10 mouse cellular contexts compared by ENCODE assay signal in the genomic region with DNA sequence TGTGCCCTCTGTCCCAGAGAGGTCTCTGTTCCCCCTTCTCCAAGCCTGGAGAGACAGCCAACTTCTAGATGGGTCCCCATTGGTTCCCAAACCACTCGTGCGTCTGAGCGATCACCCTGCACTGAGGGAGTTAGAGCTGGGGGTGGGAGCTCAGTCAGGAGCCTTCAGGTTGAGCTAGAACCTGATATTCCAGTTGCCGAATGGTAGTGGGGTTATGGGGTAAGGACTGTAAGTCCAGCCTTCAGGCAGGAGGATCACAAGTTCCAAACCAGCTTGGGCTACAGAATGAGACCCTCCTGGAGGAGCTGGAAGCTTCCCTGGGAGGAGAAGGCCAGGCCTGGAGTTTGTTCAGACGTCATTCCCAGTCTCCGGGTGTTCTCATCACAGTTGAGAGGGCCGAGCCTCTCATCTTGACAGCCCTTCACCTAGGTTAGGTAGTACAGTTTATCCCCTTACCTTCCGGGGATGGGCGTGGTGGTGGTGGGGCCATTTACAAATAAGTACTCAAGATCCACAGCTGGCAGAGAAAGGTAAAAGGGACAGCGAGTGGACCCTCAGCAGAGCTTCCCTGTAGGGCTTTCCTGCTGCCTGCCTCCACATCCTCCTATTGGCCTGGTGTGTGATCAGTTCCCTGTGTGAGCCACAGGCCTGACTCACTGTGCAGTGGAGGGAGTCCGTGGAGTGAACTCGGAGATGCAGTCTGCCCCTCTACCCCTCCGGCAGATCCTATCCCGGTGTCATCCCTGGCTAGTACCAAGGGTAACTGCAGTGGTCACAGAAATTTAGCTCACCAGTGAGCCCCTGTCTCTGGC. TPM values are rescaled to one million over a fixed set of nuclear protein-coding genes. Genes with fewer than 3 reads are reported as not detected.
A peak's percentile ranks its signal among the peaks of the same experiment; 100 is the strongest.
DNase-seq lines count a peak whose midpoint lies in the region; ATAC-seq and TF ChIP-seq lines count a peak whose summit lies in the region.
"Had no signal": no experiment of that assay in that cellular context is flagged by ENCODE, and none has a peak within 500 bp of the region (broad histone marks: within the 10 kb centered on the region; RNA-seq: fewer than 3 reads in every experiment).

No protein-coding gene starts in this region.

- WGBS in liver, embryonic 15.5 days (ENCODE audit: insufficient replicate concordance), result 75% methylated on average over 14 of the region's 14 CpGs

- no peak for TF ChIP-seq CTCF in left cerebral cortex, adult 2 months (IDR thresholded peaks at IDR 0.05)
- no peak for TF ChIP-seq CTCF in embryonic fibroblast, embryonic 13.5 days (IDR thresholded peaks at IDR 0.05; ENCODE audit: borderline replicate concordance, insufficient read depth, low read length)

- peak overlapping the region; percentile 73 for H3K27ac ChIP-seq in left cerebral cortex, adult 2 months
- peak overlapping the region; percentile 84 for H3K27ac ChIP-seq in embryonic fibroblast, embryonic 13.5 days (ENCODE audit: insufficient read depth, low read length)
- H3K27ac ChIP-seq in liver, embryonic 15.5 days (replicated peaks), result peak overlapping the region; percentile 55

- no peak overlapping the region for H3K9ac ChIP-seq in liver, embryonic 15.5 days

- peaks cover 14% of the 10 kb centered on the region for H3K4me1 ChIP-seq in embryonic fibroblast, embryonic 13.5 days (ENCODE audit: control insufficient read depth, insufficient read depth, low read length)
- peaks cover 65% of the 10 kb centered on the region for H3K4me1 ChIP-seq in liver, embryonic 15.5 days (replicated peaks)

- TF ChIP-seq POLR2A in embryonic fibroblast, embryonic 13.5 days (IDR thresholded peaks at IDR 0.05; ENCODE audit: low read depth, low read length), result peak; percentile 19; the same call in 1 of the 2 replicates

- H3K27me3 ChIP-seq in liver, embryonic 15.5 days, result no peaks in the 10 kb centered on the region

- peak; percentile 35 for DNase-seq in cerebellum, adult 11-12 months
- DNase-seq in cerebellum, adult 9-10 months, result no peak
- DNase-seq in left cerebral cortex, adult 2 months (ENCODE audit: extremely low spot score in 1 of 2, low spot score in 2 of 2), result no peak
- no peak for DNase-seq in left cerebral cortex, adult 8-10 months (ENCODE audit: low spot score in 2 of 2)
- no peak for DNase-seq in layer of hippocampus, postnatal 25 days (ENCODE audit: extremely low spot score in 1 of 2, low spot score in 1 of 2)
- DNase-seq: B cell, adult 2 months; thymus, adult 2 months had no signal

- intact Hi-C loops in left cerebral cortex, adult 2 months (cut with DNase I), result no loop called here

- no peak for ATAC-seq in liver, embryonic 15.5 days (ENCODE audit: insufficient read depth)
- no peak for ATAC-seq in megakaryocyte progenitor cell, adult 5-6 weeks (replicated peaks; ENCODE audit: poor library complexity)

- peaks cover 19% of the 10 kb centered on the region for H3K36me3 ChIP-seq in liver, embryonic 15.5 days (replicated peaks)

- H3K9me3 ChIP-seq in liver, embryonic 15.5 days (replicated peaks), result no peaks in the 10 kb centered on the region

- no peak overlapping the region for H3K4me3 ChIP-seq in left cerebral cortex, adult 2 months
- H3K4me3 ChIP-seq in embryonic fibroblast, embryonic 13.5 days (ENCODE audit: insufficient read depth, low read length), result no peak overlapping the region
- no peak overlapping the region for H3K4me3 ChIP-seq in liver, embryonic 15.5 days (replicated peaks)

- H3K4me2 ChIP-seq in liver, embryonic 15.5 days, result no peak overlapping the region

RNA-seq across cellular contexts. Expression of a gene that starts 7.9 kb away (rescaled TPM):
- total RNA-seq in left cerebral cortex, adult 2 months (2021), result 10 to 100 TPM; 14.0 to 14.1 TPM
- 10 to 100 TPM; 13.4 to 18.1 (median 16.5) TPM for total RNA-seq in left cerebral cortex, adult 8-10 months (2022)
- polyA plus RNA-seq in embryonic fibroblast, embryonic 13.5 days (2011; ENCODE audit: insufficient read length, low read depth, missing spikeins), result 2.3 and 3.1 TPM in 2 replicates
- polyA plus RNA-seq in liver, embryonic 15.5 days (2015; fragmentation: Nextera tagmentation; extraction: Ambion mirVana), result 4.2 and 4.7 TPM in 2 replicates
- 10 to 100 TPM; 13.2 to 14.7 TPM for total RNA-seq in layer of hippocampus, postnatal 25 days (2021)
- 1.2 and 1.8 TPM in 2 replicates for total RNA-seq in megakaryocyte progenitor cell, adult 5-6 weeks (2015)
- total RNA-seq in megakaryocyte progenitor cell, adult 5-6 weeks (2017), result 3.5 and 3.9 TPM in 2 replicates

RNA-seq across cellular contexts. Expression of a gene that starts 24.1 kb away (rescaled TPM):
- 10 to 100 TPM; 49.6 to 50.0 TPM for total RNA-seq in left cerebral cortex, adult 2 months (2021)
- 10 to 100 TPM; 34.4 to 38.5 (median 35.6) TPM for total RNA-seq in left cerebral cortex, adult 8-10 months (2022)
- polyA plus RNA-seq in embryonic fibroblast, embryonic 13.5 days (2011; ENCODE audit: insufficient read length, low read depth, missing spikeins), result 16.8 and 19.0 TPM in 2 replicates
- polyA plus RNA-seq in liver, embryonic 15.5 days (2015; fragmentation: Nextera tagmentation; extraction: Ambion mirVana), result 1.8 and 1.9 TPM in 2 replicates
- 10 to 100 TPM; 52.3 to 53.3 TPM for total RNA-seq in layer of hippocampus, postnatal 25 days (2021)
- 10.7 and 13.0 TPM in 2 replicates for total RNA-seq in megakaryocyte progenitor cell, adult 5-6 weeks (2015)
- total RNA-seq in megakaryocyte progenitor cell, adult 5-6 weeks (2017), result 21.2 and 27.9 TPM in 2 replicates

RNA-seq across cellular contexts. Expression of a gene that starts 30.8 kb away (rescaled TPM):
- total RNA-seq in left cerebral cortex, adult 2 months (2021), result 100 to 1,000 TPM; 186 to 209 TPM
- 100 to 1,000 TPM in 3 of 4 experiments, 10 to 100 TPM in 1; 81.7 to 115 (median 108) TPM for total RNA-seq in left cerebral cortex, adult 8-10 months (2022)
- 1.1 TPM in 1 of 2 replicates, not detected in the other for polyA plus RNA-seq in embryonic fibroblast, embryonic 13.5 days (2011; ENCODE audit: insufficient read length, low read depth, missing spikeins)
- polyA plus RNA-seq in liver, embryonic 15.5 days (2015; fragmentation: Nextera tagmentation; extraction: Ambion mirVana), result 5.7 and 6.2 TPM in 2 replicates
- 100 to 1,000 TPM; 127 to 147 TPM for total RNA-seq in layer of hippocampus, postnatal 25 days (2021)
- 74.3 and 76.3 TPM in 2 replicates for total RNA-seq in megakaryocyte progenitor cell, adult 5-6 weeks (2015)
- 17.3 and 36.5 TPM in 2 replicates for total RNA-seq in megakaryocyte progenitor cell, adult 5-6 weeks (2017)

RNA-seq across cellular contexts. Expression of a gene that starts 38.7 kb away (rescaled TPM):
- 10 to 100 TPM; 72.3 to 88.2 TPM for total RNA-seq in left cerebral cortex, adult 2 months (2021)
- 10 to 100 TPM; 82.6 to 93.2 (median 88.7) TPM for total RNA-seq in left cerebral cortex, adult 8-10 months (2022)
- polyA plus RNA-seq in embryonic fibroblast, embryonic 13.5 days (2011; ENCODE audit: insufficient read length, low read depth, missing spikeins), result 23.3 and 24.3 TPM in 2 replicates
- 60.6 and 60.9 TPM in 2 replicates for polyA plus RNA-seq in liver, embryonic 15.5 days (2015; fragmentation: Nextera tagmentation; extraction: Ambion mirVana)
- total RNA-seq in layer of hippocampus, postnatal 25 days (2021), result 10 to 100 TPM; 79.5 to 90.4 TPM
- 1.5 and 2.0 TPM in 2 replicates for total RNA-seq in megakaryocyte progenitor cell, adult 5-6 weeks (2015)
- total RNA-seq in megakaryocyte progenitor cell, adult 5-6 weeks (2017), result 5.0 and 7.2 TPM in 2 replicates

RNA-seq across cellular contexts. Expression of a gene that starts 38.7 kb away (rescaled TPM):
- total RNA-seq in left cerebral cortex, adult 2 months (2021), result 10 to 100 TPM; 16.5 to 19.0 TPM
- total RNA-seq in left cerebral cortex, adult 8-10 months (2022), result 10 to 100 TPM; 17.5 to 20.3 (median 18.0) TPM
- polyA plus RNA-seq in embryonic fibroblast, embryonic 13.5 days (2011; ENCODE audit: insufficient read length, low read depth, missing spikeins), result 5.6 and 7.1 TPM in 2 replicates
- 0.31 and 0.45 TPM in 2 replicates for polyA plus RNA-seq in liver, embryonic 15.5 days (2015; fragmentation: Nextera tagmentation; extraction: Ambion mirVana)
- total RNA-seq in layer of hippocampus, postnatal 25 days (2021), result 10 to 100 TPM in 1 of 2 experiments, 1 to 10 TPM in 1; 9.1 to 10.2 TPM
- total RNA-seq in megakaryocyte progenitor cell, adult 5-6 weeks (2015), result 0.17 TPM in 1 of 2 replicates, not detected in the other
- not detected in 2 replicates for total RNA-seq in megakaryocyte progenitor cell, adult 5-6 weeks (2017)
